Mouse (Mus musculus): ENCODE measurements around the gene Srsf6. TPM values are rescaled to one million over a fixed set of nuclear protein-coding genes. Genes with fewer than 3 reads are reported as not detected.

Gene Srsf6
- polyA plus RNA-seq, 1 experiment from 2014 or later, result 95.6 TPM

DNA sequence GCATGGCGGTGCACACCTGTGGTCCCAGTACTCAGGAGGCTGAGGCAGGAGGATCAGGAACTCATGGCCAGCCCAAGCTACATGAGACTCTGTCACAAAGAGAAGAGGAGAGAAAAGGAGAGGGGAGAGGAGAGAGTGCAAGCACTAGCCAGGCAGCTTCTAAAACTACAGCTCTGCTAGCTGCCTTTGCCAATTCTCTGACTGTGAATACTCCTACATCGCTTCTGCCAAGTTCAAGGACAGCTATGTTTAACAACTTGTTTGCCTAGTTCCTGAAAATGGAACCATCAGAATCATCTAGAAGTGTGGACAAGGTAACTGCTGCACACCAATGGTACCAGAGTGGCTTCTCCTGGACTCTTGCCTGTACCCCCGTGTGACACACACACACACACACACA lies 17.3 kb upstream of the Srsf6 start:
- no peaks in the 10 kb centered on the region for H3K4me1 ChIP-seq (replicated peaks)
- 49% methylated on average over 3 of the region's 3 CpGs for WGBS (ENCODE audit: insufficient replicate concordance)
- H3K9me3 ChIP-seq (replicated peaks), result no peaks in the 10 kb centered on the region

DNA sequence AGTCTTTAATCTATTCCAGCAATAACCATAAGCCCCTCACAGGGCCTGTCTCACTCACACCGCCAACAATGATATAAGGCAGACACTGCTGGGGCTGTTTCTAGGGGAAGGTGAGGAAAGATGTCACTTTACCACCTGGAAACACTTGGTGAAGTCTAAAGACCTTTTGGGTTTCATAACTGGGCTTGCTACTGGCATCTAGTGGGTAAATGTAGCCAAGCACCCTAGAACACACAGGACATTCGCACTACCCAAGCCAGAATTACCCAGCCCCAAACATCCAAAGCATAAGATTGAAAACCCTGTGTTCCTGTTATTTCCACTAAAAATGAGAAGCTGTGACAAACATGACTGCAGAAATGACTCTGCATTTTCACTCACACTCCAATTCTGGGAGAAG lies 16.8 kb upstream of the Srsf6 start:
- no peak overlapping the region for H3K4me3 ChIP-seq (replicated peaks)
- no peak overlapping the region for H3K4me2 ChIP-seq
- 0 out of 2 replicates have a peak, but pooled peaks cover under 1% of the 10 kb centered on the region for H3K27me3 ChIP-seq
- H3K4me1 ChIP-seq (replicated peaks), result no peaks in the 10 kb centered on the region
- H3K27ac ChIP-seq (replicated peaks), result no peak overlapping the region
- H3K36me3 ChIP-seq (replicated peaks), result no peaks in the 10 kb centered on the region
- no peak overlapping the region for H3K9ac ChIP-seq
- no peaks in the 10 kb centered on the region for H3K9me3 ChIP-seq (replicated peaks)
- 59% methylated on average over 2 of the region's 2 CpGs for WGBS (ENCODE audit: insufficient replicate concordance)
- no peak for ATAC-seq (ENCODE audit: insufficient read depth)

More for the DNA sequence above, 17.3 kb upstream of the Srsf6 start:
- Histone ChIP-seq H3K4me2 (no peak overlapping the region), H3K9ac (no peak overlapping the region), H3K27ac (replicated peaks) (no peak overlapping the region), H3K27me3 (0 out of 2 replicates have a peak, but pooled peaks cover 3% of the 10 kb centered on the region), H3K4me3 (replicated peaks) (no peak overlapping the region), H3K36me3 (replicated peaks) (no peaks in the 10 kb centered on the region)
- no peak for ATAC-seq (ENCODE audit: insufficient read depth)

DNA sequence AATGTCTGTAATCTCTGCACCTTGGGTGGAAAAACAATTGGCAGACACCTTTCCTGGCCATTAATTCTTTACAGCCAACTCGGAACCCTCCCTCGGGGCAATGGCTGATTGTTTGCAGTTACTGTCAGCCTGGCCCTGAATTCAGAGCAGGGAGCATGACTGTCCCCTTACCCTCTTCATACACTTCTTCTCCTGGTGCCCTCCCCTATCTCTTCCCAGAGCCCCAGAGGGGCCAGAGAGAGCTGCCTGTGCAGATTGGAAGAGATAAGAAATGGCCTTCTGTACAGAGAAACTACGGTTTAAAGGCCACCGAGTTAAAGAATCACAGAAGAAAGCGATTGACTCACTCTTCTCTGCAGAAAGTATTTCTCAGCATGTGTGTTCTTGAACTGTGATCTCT lies 11.4 kb upstream of the Srsf6 start:
- Histone ChIP-seq H3K36me3 (replicated peaks) (no peaks in the 10 kb centered on the region), H3K4me2 (no peak overlapping the region), H3K9ac (no peak overlapping the region), H3K9me3 (replicated peaks) (no peaks in the 10 kb centered on the region), H3K4me3 (replicated peaks) (no peak overlapping the region), H3K27ac (replicated peaks) (no peak overlapping the region), H3K4me1 (replicated peaks) (no peaks in the 10 kb centered on the region), H3K27me3 (peaks cover 5% of the 10 kb centered on the region; the same call in 1 of the 2 replicates)
- WGBS (ENCODE audit: insufficient replicate concordance), result 38% methylated on average over 5 of the region's 5 CpGs
- ATAC-seq (ENCODE audit: insufficient read depth), result no peak

DNA sequence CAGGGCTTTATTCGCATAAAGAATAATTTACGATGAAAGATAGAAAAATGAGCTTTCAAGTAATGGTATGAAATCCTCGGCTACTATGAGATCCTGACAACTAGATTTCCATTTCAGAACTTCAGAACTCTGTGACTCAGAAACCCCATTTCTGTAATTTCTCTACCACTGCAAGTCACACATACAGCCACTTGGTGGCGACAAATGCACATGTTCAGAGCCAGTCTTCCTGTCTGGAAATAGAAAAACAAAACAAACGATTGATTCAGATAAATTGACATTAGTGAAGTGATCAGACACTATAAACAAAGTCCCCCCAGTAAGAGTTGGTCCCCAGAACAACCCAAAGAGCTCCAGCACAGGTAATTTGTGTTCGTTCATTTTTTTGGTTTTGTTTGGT lies 9.1 kb upstream of the Srsf6 start:
- Histone ChIP-seq H3K36me3 (replicated peaks) (no peaks in the 10 kb centered on the region), H3K4me3 (replicated peaks) (no peak overlapping the region), H3K27ac (replicated peaks) (no peak overlapping the region), H3K27me3 (peaks cover 5% of the 10 kb centered on the region; the same call in 1 of the 2 replicates), H3K9me3 (replicated peaks) (no peaks in the 10 kb centered on the region), H3K9ac (no peak overlapping the region), H3K4me1 (replicated peaks) (no peaks in the 10 kb centered on the region), H3K4me2 (no peak overlapping the region)
- ATAC-seq (ENCODE audit: insufficient read depth), result no peak
- WGBS (ENCODE audit: insufficient replicate concordance), result 11% methylated on average over 6 of the region's 6 CpGs

DNA sequence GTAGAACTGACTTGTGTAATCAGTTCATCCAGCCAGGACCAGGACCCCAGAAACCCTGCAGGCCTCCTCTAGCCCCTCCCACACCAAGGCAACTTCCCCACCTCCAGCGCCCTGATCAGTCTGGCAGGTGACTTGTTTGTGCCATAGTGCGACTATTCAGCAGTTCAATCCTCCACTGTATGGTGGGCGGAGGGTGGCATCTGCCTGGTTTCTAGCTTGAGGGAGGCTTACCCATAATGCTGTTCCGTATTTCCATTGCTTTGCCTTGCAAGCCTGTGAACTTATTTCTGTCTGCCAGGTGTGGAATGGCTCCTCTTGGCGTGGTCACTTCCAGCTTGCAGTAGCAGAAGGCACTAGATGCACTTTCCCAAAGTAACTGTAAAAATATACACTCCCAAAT lies 8.5 kb upstream of the Srsf6 start:
- no peak overlapping the region for H3K27ac ChIP-seq (replicated peaks)
- 64% methylated on average over 5 of the region's 5 CpGs for WGBS (ENCODE audit: insufficient replicate concordance)
- no peak overlapping the region for H3K4me2 ChIP-seq
- H3K4me3 ChIP-seq (replicated peaks), result no peak overlapping the region
- H3K9me3 ChIP-seq (replicated peaks), result no peaks in the 10 kb centered on the region
- ATAC-seq (ENCODE audit: insufficient read depth), result no peak
- no peak overlapping the region for H3K9ac ChIP-seq
- H3K4me1 ChIP-seq (replicated peaks), result peaks cover 2% of the 10 kb centered on the region
- no peaks in the 10 kb centered on the region for H3K36me3 ChIP-seq (replicated peaks)
- H3K27me3 ChIP-seq, result peaks cover 5% of the 10 kb centered on the region; the same call in 1 of the 2 replicates

DNA sequence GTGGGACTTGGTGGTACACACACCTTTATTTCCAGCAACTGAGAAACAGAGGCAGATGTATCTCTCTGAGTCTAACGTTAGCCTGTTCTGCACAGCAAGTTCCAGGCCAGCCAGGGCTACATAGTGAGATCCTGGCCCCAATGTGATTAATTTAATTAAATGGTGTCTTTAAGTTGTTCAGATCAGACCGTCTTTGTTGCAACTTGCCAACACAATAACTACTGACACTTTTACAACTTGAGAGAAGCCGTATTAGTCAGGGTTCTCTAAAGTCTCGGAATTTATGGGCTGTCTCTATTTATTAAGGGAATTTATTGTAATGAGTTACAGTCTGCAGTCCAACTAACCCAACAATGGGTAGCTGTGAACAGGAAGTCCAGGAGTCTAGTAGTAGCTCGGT lies 7.2 kb upstream of the Srsf6 start:
- peaks cover 4% of the 10 kb centered on the region for H3K4me1 ChIP-seq (replicated peaks)
- no peak overlapping the region for H3K9ac ChIP-seq
- 75% methylated on average over 5 of the region's 5 CpGs for WGBS (ENCODE audit: insufficient replicate concordance)
- no peaks in the 10 kb centered on the region for H3K36me3 ChIP-seq (replicated peaks)
- H3K27me3 ChIP-seq, result peaks cover 6% of the 10 kb centered on the region
- no peak overlapping the region for H3K27ac ChIP-seq (replicated peaks)
- H3K4me2 ChIP-seq, result no peak overlapping the region
- H3K9me3 ChIP-seq (replicated peaks), result no peaks in the 10 kb centered on the region
- H3K4me3 ChIP-seq (replicated peaks), result no peak overlapping the region
- no peak for ATAC-seq (ENCODE audit: insufficient read depth)

DNA sequence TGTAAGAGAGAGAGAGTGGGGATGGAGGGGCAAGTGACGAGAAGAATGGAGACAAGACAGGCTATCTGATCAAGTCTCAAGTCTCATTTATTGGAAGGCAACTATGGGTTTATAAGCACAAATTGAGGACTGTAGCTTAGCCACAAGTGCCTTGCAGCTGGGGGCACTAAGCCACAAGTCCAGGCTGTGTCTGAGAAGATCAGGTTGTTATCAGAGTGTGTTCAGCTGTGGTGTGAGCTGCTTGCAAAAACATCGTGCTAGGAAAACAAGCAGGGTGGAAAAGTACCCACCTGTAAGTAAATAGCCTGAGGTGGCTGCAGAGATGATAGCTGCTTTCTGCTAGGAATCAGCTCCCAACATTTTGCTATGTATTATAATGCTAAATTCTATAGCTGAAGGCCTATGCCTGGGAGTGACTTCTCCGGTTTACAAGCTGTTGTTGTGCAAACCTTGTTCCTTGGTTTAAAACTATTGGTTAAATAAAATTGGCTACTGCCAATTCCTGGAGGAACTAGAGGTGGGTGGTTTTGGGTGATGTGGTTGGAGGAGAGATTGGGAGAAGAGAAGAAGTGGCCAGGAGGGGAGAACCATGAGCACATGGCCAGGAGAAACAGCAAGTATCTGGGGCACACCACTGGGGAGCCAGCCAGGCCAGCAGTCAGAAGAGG lies 3.3 kb upstream of the Srsf6 start:
- 34% methylated on average over 3 of the region's 3 CpGs for WGBS (ENCODE audit: insufficient replicate concordance)
- H3K27ac ChIP-seq (replicated peaks), result no peak overlapping the region
- H3K9ac ChIP-seq, result no peak overlapping the region
- peaks cover 5% of the 10 kb centered on the region for H3K27me3 ChIP-seq
- no peak for ATAC-seq (ENCODE audit: insufficient read depth)
- no peaks in the 10 kb centered on the region for H3K9me3 ChIP-seq (replicated peaks)
- H3K4me3 ChIP-seq (replicated peaks), result no peak overlapping the region
- H3K36me3 ChIP-seq (replicated peaks), result peaks cover 5% of the 10 kb centered on the region
- H3K4me1 ChIP-seq (replicated peaks), result peaks cover 26% of the 10 kb centered on the region
- no peak overlapping the region for H3K4me2 ChIP-seq

DNA sequence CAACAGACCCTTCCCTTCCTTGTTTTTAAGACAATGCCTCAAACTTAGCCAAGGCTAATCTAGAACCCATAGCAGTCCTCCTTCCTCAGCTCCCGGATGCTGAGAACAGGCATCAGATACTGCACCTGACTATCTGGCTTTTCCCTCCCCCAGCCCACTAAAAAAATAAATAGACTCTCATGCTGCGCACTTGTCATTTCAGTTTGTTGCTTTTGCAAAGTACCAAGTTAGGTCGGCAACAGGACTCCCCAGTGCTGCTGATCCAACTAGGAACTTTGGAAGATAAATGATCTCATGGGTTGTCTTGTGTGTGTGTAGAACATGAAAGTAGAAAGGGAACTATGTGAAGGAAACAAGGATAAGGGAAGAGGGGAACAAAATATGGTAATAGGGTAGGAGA lies 1.6 kb upstream of the Srsf6 start:
- Histone ChIP-seq H3K4me1 (replicated peaks) (peaks cover 39% of the 10 kb centered on the region), H3K4me2 (peak overlapping the region; percentile 96), H3K27ac (replicated peaks) (no peak overlapping the region), H3K36me3 (replicated peaks) (peaks cover 21% of the 10 kb centered on the region), H3K27me3 (peaks cover 5% of the 10 kb centered on the region; the same call in 1 of the 2 replicates), H3K9ac (no peak overlapping the region), H3K9me3 (replicated peaks) (no peaks in the 10 kb centered on the region), H3K4me3 (replicated peaks) (no peak overlapping the region)
- 60% methylated on average over 3 of the region's 3 CpGs for WGBS (ENCODE audit: insufficient replicate concordance)
- no peak for ATAC-seq (ENCODE audit: insufficient read depth)

DNA sequence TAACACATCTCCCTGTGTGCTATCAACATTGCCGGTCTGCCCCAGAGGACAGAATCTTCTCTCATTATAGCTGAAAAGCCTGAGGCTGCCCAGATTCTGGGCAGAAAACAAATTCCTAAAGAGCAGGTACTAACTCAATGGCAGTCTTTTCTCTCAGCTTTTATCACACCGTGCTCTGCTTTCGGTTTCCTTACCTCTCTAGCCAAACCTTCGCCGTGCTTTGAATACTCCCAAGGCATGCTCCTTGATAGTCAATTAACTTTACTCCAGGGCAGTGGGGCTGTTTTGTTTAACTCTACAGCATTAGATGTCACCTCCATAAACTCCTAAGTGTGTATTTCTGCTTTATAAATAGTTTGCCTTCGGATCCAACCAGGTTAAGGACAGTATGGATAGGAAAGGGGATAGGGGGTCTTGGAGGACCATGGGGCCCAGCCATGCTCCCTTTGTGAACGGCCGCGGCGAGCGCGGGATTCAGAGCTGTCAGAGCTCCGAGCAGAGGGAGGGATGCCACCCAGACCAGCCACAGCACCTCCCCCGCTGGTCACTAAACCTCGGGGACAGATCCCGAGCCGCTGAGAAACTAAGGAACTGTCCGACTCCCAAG lies 709 bp upstream of the Srsf6 start:
- no peaks in the 10 kb centered on the region for H3K9me3 ChIP-seq (replicated peaks)
- ATAC-seq (ENCODE audit: insufficient read depth), result no peak
- H3K4me1 ChIP-seq (replicated peaks), result peaks cover 39% of the 10 kb centered on the region
- peak overlapping the region; percentile 100 for H3K9ac ChIP-seq
- H3K4me2 ChIP-seq, result peak overlapping the region; percentile 96
- H3K4me3 ChIP-seq (replicated peaks), result peak overlapping the region; percentile 100
- H3K27me3 ChIP-seq, result peaks cover 5% of the 10 kb centered on the region; the same call in 1 of the 2 replicates
- peaks cover 31% of the 10 kb centered on the region for H3K36me3 ChIP-seq (replicated peaks)
- peak overlapping the region; percentile 95 for H3K27ac ChIP-seq (replicated peaks)
- 2% methylated on average over 18 of the region's 18 CpGs for WGBS (ENCODE audit: insufficient replicate concordance)

DNA sequence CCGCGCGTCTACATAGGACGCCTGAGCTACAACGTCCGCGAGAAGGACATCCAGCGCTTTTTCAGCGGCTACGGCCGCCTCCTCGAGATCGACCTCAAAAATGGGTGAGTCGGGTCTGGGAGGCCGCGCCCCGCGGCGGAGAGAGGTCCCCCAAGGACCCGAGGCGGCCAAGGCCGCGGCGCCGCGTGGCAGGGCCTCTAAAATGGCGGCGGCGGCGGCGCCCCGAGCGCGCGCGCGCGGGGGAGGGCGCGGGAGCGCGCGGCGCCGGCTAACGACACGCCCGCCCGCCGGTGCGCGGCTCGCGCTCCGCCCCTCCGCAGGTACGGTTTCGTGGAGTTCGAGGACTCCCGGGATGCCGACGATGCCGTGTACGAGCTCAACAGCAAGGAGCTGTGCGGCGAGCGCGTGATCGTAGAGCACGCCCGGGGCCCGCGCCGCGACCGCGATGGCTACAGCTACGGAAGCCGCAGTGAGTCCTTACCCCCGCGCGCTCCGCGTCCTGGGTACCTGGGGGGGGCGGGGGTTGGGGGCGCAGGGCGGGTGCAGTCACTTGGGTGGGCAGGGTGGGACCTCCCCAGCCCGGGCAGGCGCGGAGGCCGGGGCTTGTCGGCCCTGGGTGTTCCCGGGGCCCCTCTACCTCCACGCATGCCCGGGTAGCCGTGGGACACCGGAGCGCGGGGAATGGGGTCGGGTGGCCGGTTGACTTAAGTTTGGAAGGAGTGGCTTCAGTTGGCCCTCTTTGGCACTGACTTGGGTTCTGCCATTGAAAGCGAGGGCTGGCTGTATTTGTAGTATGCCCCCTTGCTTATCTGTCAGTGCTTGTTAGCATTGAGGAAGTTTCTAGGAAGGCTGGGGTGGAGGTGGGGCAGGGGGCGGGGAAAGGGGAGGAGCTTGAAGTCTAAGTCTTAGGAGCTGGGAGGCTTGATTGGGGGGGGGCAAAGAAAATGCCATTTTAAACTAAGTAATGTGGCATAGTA lies 634 bp downstream of the Srsf6 start:
- H3K27me3 ChIP-seq, result peaks cover 5% of the 10 kb centered on the region; the same call in 1 of the 2 replicates
- H3K9ac ChIP-seq, result peak overlapping the region; percentile 100
- peaks cover 45% of the 10 kb centered on the region for H3K4me1 ChIP-seq (replicated peaks)
- H3K9me3 ChIP-seq (replicated peaks), result no peaks in the 10 kb centered on the region
- under 1% methylated on average over 69 of the region's 103 CpGs for WGBS (ENCODE audit: insufficient replicate concordance)
- H3K4me2 ChIP-seq, result peak overlapping the region; percentile 96
- peak; percentile 74 for ATAC-seq (ENCODE audit: insufficient read depth)
- H3K36me3 ChIP-seq (replicated peaks), result peaks cover 43% of the 10 kb centered on the region
- peak overlapping the region; percentile 95 for H3K27ac ChIP-seq (replicated peaks)
- peak overlapping the region; percentile 100 for H3K4me3 ChIP-seq (replicated peaks)

DNA sequence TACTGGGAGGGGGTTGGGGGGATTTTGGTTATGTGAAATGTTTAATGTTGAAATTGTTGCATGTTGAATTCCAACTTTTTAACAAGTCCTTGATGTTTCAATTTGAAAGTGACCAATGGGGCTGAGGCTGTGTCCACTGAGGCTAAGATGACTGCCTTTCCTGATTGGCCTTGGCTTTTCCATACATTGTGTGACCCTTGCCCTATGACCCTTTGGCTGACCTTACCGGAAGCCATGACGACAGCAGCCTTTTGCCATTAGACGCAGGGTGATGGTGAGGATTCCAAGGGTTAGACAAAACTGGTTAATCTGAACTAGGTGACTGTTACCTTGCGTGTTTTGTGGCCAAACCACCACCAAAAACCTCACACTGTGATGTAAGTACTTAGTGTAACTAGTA lies 1.4 kb downstream of the Srsf6 start:
- Histone ChIP-seq H3K36me3 (replicated peaks) (peaks cover 50% of the 10 kb centered on the region), H3K4me2 (peak overlapping the region; percentile 96), H3K4me1 (replicated peaks) (peaks cover 44% of the 10 kb centered on the region), H3K9ac (peak overlapping the region; percentile 100), H3K4me3 (replicated peaks) (peak overlapping the region; percentile 100), H3K27ac (replicated peaks) (0 out of 2 replicates have a peak overlapping the region, but pooled peaks have one; percentile 95), H3K27me3 (peaks cover 5% of the 10 kb centered on the region; the same call in 1 of the 2 replicates), H3K9me3 (replicated peaks) (no peaks in the 10 kb centered on the region)
- 50% methylated on average over 4 of the region's 4 CpGs for WGBS (ENCODE audit: insufficient replicate concordance)
- no peak for ATAC-seq (ENCODE audit: insufficient read depth)

Data from liver, embryonic 15.5 days (tissue).